Mouse (Mus musculus): ENCODE measurements around the gene Vmn1r127.
"Not testable (repeated sequence)": the region's sequence is repeated elsewhere in the genome, so short reads cannot be mapped to it uniquely, and the experiment has no call there.

The Vmn1r127 gene

DNA sequence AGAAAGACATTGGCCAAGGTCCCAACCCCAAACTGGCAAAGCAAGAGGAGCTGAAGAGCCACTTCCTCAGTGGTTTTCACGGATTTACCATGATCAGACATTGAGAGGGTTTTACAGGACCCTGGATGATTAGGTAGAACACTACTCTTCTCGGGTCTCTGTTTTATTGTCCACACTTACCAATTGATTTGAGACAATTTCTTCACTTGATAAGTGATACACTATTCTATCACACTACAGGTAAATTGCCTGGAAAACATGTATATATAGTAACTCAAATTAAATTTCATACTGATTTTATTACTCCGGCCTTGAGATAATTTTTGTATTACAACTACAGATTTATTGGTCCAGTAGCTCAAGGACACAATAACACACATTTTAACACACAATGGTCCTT, at the start of gene Vmn1r127:
Gene Vmn1r127, minus strand, starts transcription at position 101 of the 400 bp plus-strand sequence.
- not testable (repeated sequence) for DNase-seq

DNA sequence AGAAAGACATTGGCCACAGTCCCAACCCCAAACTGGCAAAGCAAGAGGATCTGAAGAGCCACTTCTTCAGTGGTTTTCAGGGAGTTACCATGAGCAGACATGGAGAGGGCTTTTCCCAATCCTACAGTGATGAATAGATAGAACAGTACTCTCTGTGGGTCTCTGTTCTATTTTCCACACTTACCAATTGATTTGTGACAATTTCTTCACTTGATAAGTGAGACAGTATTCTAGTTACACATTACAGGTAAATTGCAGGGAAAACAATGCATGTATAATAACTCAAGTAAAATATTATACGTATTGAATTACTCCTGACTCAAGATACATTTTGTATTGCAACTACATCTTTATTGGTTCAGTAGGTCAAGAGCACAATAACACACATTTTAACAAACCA, 41.5 kb upstream of the Vmn1r127 start, which contains the start of gene Vmn1r129:
Gene Vmn1r129, minus strand, starts transcription at position 101 of the 400 bp plus-strand sequence.
- DNase-seq: not testable (repeated sequence)

DNA sequence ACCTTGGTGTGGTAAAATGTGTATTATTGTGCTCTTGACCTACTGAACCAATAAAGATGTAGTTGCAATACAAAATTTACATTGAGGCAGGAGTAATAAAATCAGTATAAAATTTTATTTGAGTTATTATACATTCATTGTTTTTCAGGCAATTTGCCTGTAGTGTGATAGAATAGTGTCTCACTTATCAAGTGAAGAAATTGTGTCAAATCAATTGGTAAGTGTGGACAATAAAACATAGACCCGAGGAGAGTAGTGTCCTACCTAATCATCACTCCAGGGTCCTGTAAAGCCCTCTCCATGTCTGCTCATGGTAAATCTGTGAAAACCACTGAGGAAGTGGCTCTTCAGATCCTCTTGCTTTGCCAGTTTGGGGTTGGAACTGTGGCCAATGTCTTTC, 29.4 kb upstream of the Vmn1r127 start, which contains the start of gene Vmn1r128:
Gene Vmn1r128, plus strand, starts transcription at position 301 of the 400 bp plus-strand sequence.
- not testable (repeated sequence) for DNase-seq

DNA sequence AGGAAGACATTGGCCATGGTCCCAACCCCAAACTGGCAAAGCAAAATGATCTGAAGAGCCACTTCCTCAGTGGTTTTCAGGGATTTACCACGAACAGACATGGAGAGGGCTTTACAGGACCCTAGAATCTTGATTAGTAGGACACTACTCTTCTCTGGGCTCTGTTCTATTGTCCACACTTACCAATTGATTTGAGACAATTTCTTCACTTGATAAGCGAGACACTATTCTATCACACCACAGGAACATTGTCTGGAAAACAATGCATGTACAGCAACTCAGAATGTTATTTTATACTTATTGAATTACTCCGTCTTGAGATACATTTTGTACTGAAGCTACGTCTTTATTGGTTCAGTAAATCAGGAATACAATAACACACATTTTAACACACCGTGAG, 18.3 kb downstream of the Vmn1r127 start, which contains the start of gene Vmn1r126:
Gene Vmn1r126, minus strand, starts transcription at position 101 of the 400 bp plus-strand sequence.
- not testable (repeated sequence) for DNase-seq

DNA sequence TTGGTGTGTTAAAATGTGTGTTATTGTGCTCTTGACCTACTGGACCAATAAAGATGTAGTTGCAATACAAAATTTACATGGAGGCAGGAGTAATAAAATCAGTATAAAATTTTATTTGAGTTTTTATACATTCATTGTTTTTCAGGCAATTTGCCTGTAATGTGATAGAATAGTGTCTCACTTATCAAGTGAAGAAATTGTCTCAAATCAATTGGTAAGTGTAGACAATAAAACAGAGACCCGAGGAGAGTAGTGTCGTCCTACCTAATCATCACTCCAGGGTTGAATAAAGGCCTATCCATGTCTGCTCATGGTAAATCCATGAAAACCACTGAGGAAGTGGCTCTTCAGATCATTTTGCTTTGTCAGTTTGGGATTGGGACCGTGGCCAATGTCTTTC, 47.8 kb downstream of the Vmn1r127 start, which contains the start of gene Vmn1r125:
Gene Vmn1r125, plus strand, starts transcription at position 301 of the 400 bp plus-strand sequence.
- not testable (repeated sequence) for DNase-seq

All from thymus, postnatal 4 days (tissue).